Mouse (Mus musculus) cerebellum, adult 2 months (tissue): ENCODE results near the gene Ap1s2. TPM values are rescaled to one million over a fixed set of nuclear protein-coding genes. Genes with fewer than 3 reads are reported as not detected.
A peak's percentile ranks its signal among the peaks of the same experiment; 100 is the strongest.

Experiments
- DNase-seq, 2 experiments: peaks; one replicate each; pipeline ENCODE4 v3.0.0; 2021
- H3K27ac ChIP-seq: fragments of 200-500 bp; 2 replicates; pipeline ENCODE4 v1.5.1; 2012; ENCODE audit warnings: low read length, control low read depth, inconsistent platforms; ENCODE audit not compliant: insufficient read depth
- H3K27me3 ChIP-seq: fragments of 200-500 bp; 2 replicates; pipeline ENCODE4 v1.6.1; 2012; ENCODE audit warnings: inconsistent platforms, mild to moderate bottlenecking, low read length, moderate library complexity; ENCODE audit not compliant: control insufficient read depth, insufficient read depth
- H3K4me1 ChIP-seq: fragments of 200-500 bp; 2 replicates; pipeline ENCODE4 v1.6.1; 2011; ENCODE audit warnings: low read length; ENCODE audit not compliant: control insufficient read depth, insufficient read depth
- H3K4me3 ChIP-seq: fragments of 200-500 bp; replicated peaks from 2 replicates; pipeline ENCODE3; 2011; ENCODE audit warnings: mild to moderate bottlenecking, low read depth, low read length, control low read depth; ENCODE audit not compliant: insufficient read depth
- CTCF ChIP-seq: fragments of 200-500 bp; IDR thresholded peaks from 2 replicates; pipeline ENCODE4 v1.5.1; 2011; ENCODE audit warnings: low read depth, mild to moderate bottlenecking, control low read depth, low read length, moderate library complexity, borderline replicate concordance; ENCODE audit not compliant: insufficient read depth
- POLR2A ChIP-seq: fragments of 200-500 bp; IDR thresholded peaks from 2 replicates; pipeline ENCODE4 v1.6.1; 2011; ENCODE audit warnings: low read length, control low read depth, borderline replicate concordance; ENCODE audit not compliant: insufficient read depth
- WGBS: fragments of 180-500 bp; shearing (Covaris S2); methylation state at CpG from one replicate; pipeline ENCODE4 v1.1.7; 2018; 5-methylcytosine and 5-hydroxymethylcytosine counted together
- polyA plus RNA-seq: library from polyadenylated mRNA; depleted of rRNA; stranded (reverse); fragments of >200 nt; gene quantifications from 2 replicates; pipeline ENCODE4 v1.2.3, GENCODE M21; 2012

Ap1s2 gene
- polyA plus RNA-seq, 1 experiment: 57.8 TPM

GRCm38 (mm10) chrX:163934731-163935130 lies 25.9 kb downstream of the Ap1s2 start:
- TF ChIP-seq CTCF (no peak), POLR2A (no peak)
- Histone ChIP-seq H3K27ac (no peak overlapping the region), H3K4me1 (no peaks in the 10 kb centered on the region), H3K4me3 (no peak overlapping the region), H3K27me3 (no peaks in the 10 kb centered on the region)
- 77% methylated on average over 8 of the region's 8 CpGs for WGBS
- DNase-seq: no peak

DNA sequence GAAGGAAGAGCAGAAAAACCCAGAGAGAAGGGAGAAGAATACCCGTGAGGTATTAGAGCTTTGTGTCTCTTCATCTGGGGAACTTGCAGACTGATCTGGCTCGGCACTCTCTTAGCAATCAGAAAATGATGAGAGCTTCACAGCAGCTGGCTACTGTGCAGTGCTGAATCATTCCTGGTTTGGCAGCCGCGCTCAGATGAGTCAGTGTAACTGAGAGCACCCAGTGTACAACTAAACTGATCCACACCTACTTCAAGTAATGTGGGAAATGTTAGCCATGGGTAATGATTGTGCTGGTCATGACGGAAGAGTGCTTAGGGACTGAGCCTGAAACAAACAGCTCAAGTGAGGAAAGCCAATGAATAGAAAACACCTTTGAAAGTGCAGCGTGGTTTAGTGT lies 29.8 kb downstream of the Ap1s2 start:
- no peak overlapping the region for H3K27ac ChIP-seq

GRCm38 (mm10) chrX:163944381-163944780 lies 35.6 kb downstream of the Ap1s2 start:
- Histone ChIP-seq H3K27ac (no peak overlapping the region), H3K4me1 (no peaks in the 10 kb centered on the region), H3K4me3 (no peak overlapping the region), H3K27me3 (no peaks in the 10 kb centered on the region)
- no peak for DNase-seq
- TF ChIP-seq POLR2A (no peak), CTCF (no peak)
- 89% methylated on average over 3 of the region's 3 CpGs for WGBS

More for the DNA sequence above, 29.8 kb downstream of the Ap1s2 start:
- Histone ChIP-seq H3K27me3 (no peaks in the 10 kb centered on the region), H3K4me3 (no peak overlapping the region), H3K4me1 (no peaks in the 10 kb centered on the region)
- WGBS: 80% methylated on average over 6 of the region's 6 CpGs
- TF ChIP-seq POLR2A: no peak
- no peak for TF ChIP-seq CTCF
- no peak for DNase-seq

GRCm38 (mm10) chrX:163951618-163952017 lies 42.8 kb downstream of the Ap1s2 start:
- DNase-seq: no peak
- 88% methylated on average over 1 of the region's 1 CpGs for WGBS
- Histone ChIP-seq H3K27ac (no peak overlapping the region), H3K4me1 (no peaks in the 10 kb centered on the region), H3K27me3 (no peaks in the 10 kb centered on the region), H3K4me3 (no peak overlapping the region)
- TF ChIP-seq POLR2A (no peak), CTCF (no peak)

DNA sequence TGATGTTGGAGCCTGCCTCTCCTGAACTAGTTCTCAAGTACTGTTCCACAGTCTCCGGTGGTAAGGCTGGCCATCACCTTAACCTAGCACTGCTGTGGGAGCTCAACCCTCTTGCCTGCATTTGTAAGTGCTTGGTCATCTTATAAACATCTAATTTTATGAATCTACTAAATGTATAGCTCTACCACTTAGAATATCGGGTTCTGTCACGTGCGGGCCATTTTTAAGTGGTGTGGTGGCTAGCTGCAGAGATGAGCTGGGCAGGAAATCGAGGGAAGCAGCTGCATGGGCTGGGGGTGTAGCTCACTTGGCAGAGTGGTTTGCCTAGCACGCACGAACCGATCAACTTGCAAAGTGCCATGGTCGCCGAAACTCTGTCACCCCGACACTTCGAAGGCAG lies 48.6 kb downstream of the Ap1s2 start:
- TF ChIP-seq CTCF (no peak), POLR2A (no peak)
- H3K27ac ChIP-seq: no peak overlapping the region

GRCm38 (mm10) chrX:163957803-163958466 lies 49.1 kb downstream of the Ap1s2 start:
- TF ChIP-seq CTCF (no peak), POLR2A (0 out of 2 replicates have a peak, but pooled peaks have one; percentile 22)
- peak in 1 of 2 experiments; percentile 63 for DNase-seq
- Histone ChIP-seq H3K27me3 (no peaks in the 10 kb centered on the region), H3K4me1 (no peaks in the 10 kb centered on the region), H3K27ac (peak overlapping the region; percentile 89), H3K4me3 (peak overlapping the region; percentile 67)
- WGBS: 15% methylated on average over 51 of the region's 67 CpGs

More for the DNA sequence above, 48.6 kb downstream of the Ap1s2 start:
- no peaks in the 10 kb centered on the region for H3K4me1 ChIP-seq
- peak overlapping the region; percentile 67 for H3K4me3 ChIP-seq
- DNase-seq: no peak
- WGBS: 16% methylated on average over 12 of the region's 12 CpGs
- H3K27me3 ChIP-seq: no peaks in the 10 kb centered on the region

- H3K4me3 ChIP-seq: peak within 1 kb of the TSS; percentile 67
- DNase-seq: peak; percentile 67 to 82
- no peak for TF ChIP-seq CTCF
- peak; percentile 45; the same call in 1 of the 2 replicates for TF ChIP-seq POLR2A
- H3K4me1 ChIP-seq: no peaks in the 10 kb centered on the region
- no peaks in the 10 kb centered on the region for H3K27me3 ChIP-seq
- peak within 1 kb of the TSS; percentile 89 for H3K27ac ChIP-seq
- WGBS: 4% methylated on average over 22 of the region's 29 CpGs
Measured at GRCm38 (mm10) chrX:163958467-163958875, 49.7 kb downstream of the Ap1s2 start, which contains the start of gene Zrsr2. Gene Zrsr2, minus strand, starts transcription at chrX:163958661.

- H3K4me3 ChIP-seq: no peak overlapping the region
- WGBS: 100% methylated on average over 1 of the region's 1 CpGs
- DNase-seq: no peak
Measured at GRCm38 (mm10) chrX:163981092-163981491, 72.3 kb downstream of the Ap1s2 start.

More at GRCm38 (mm10) chrX:163981092-163981491, 72.3 kb downstream of the Ap1s2 start:
- Histone ChIP-seq H3K27me3 (no peaks in the 10 kb centered on the region), H3K4me1 (no peaks in the 10 kb centered on the region), H3K27ac (no peak overlapping the region)
- no peak for TF ChIP-seq CTCF
- no peak for TF ChIP-seq POLR2A
